ENCODE assay signal across 11 mouse cellular contexts in the genomic region with DNA sequence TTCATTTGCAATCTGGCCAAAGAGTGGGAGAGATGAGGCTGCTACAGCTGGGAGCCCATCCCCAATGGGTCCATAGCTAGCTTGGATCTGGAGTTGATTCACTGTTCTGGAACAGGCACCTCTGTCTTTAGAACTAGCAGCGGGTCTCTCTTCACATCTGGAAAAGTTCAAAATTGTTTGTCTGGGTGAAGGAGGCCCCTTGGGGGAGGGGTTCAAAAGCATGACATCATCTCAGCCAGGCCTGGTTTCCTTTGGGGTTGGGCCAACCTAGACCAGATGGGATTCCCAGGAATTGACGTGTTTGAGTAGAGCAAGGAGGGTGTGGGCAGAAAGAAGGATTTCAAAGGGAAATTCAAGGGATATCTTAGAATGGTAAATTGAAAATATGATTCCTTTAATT. TPM values are rescaled to one million over a fixed set of nuclear protein-coding genes. Genes with fewer than 3 reads are reported as not detected.
DNase-seq lines count a peak whose midpoint lies in the region; ATAC-seq lines count a peak whose summit lies in the region.
"Had no signal": no experiment of that assay in that cellular context is flagged by ENCODE, and none has a peak within 500 bp of the region (broad histone marks: within the 10 kb centered on the region; RNA-seq: fewer than 3 reads in every experiment).

No protein-coding gene starts in this region.

- WGBS in heart, embryonic 14.5 days = 31% methylated on average over 2 of the region's 2 CpGs

- H3K27me3 ChIP-seq in heart, embryonic 14.5 days (ENCODE audit: control insufficient read depth, insufficient read depth, low read length) = no peaks in the 10 kb centered on the region
- H3K27me3 ChIP-seq: embryonic facial prominence, embryonic 13.5 days had no signal

- peak; percentile 10 to 21 for DNase-seq in adrenal gland, postnatal 36 days
- no peak for DNase-seq in adrenal gland, adult (ENCODE audit: inconsistent age in 2 of 2, low spot score in 1 of 2)
- DNase-seq in ovary, postnatal 14 days (ENCODE audit: low spot score) = peak; percentile 26
- DNase-seq in ovary, postnatal 10 days (ENCODE audit: low spot score) = no peak
- peak; percentile 37 for DNase-seq in mesoderm, embryonic 11.5 days (ENCODE audit: low read depth, low spot score)
- DNase-seq in ovary, postnatal 36 days (ENCODE audit: low spot score) = no peak
- no peak for DNase-seq in B cell, adult 2 months
- DNase-seq: thymus, postnatal 25 days had no signal

- ATAC-seq in heart, embryonic 14.5 days (ENCODE audit: insufficient number of reproducible peaks, insufficient read depth, low FRiP score, low read depth) = no peak

- H3K4me1 ChIP-seq in heart, embryonic 14.5 days (ENCODE audit: control insufficient read depth in 2 of 2, insufficient read depth in 2 of 2, low read length in 2 of 2) = peaks cover 2 to 15% of the 10 kb centered on the region in 2 experiments; a peak in 3 of 4 replicates
- H3K4me1 ChIP-seq: hindbrain, embryonic 10.5 days had no signal

- H3K36me3 ChIP-seq in heart, embryonic 14.5 days (ENCODE audit: control insufficient read depth, insufficient read depth, low read length) = 0 out of 2 replicates have a peak, but pooled peaks cover 6% of the 10 kb centered on the region
- H3K36me3 ChIP-seq: embryonic facial prominence, embryonic 13.5 days; hindbrain, embryonic 10.5 days had no signal

- H3K9ac ChIP-seq in heart, embryonic 14.5 days (ENCODE audit: low read length) = no peak overlapping the region
- H3K9ac ChIP-seq: embryonic facial prominence, embryonic 13.5 days had no signal

- H3K4me2 ChIP-seq in heart, embryonic 14.5 days (ENCODE audit: low read length) = no peak overlapping the region
- H3K4me2 ChIP-seq: embryonic facial prominence, embryonic 13.5 days had no signal

- H3K4me3 ChIP-seq in heart, embryonic 14.5 days (ENCODE audit: control insufficient read depth in 1 of 2, insufficient read depth in 1 of 2, low read depth in 1 of 2, low read length in 2 of 2) = no peak overlapping the region
- H3K4me3 ChIP-seq: embryonic facial prominence, embryonic 13.5 days; hindbrain, embryonic 10.5 days had no signal

- peak overlapping the region; percentile 2 to 57; a peak in 2 of 4 replicates for H3K27ac ChIP-seq in heart, embryonic 14.5 days (replicated peaks in 1 of 2; ENCODE audit: control insufficient read depth in 1 of 2, insufficient read depth in 1 of 2, low read depth in 2 of 2, low read length in 2 of 2)
- H3K27ac ChIP-seq: embryonic facial prominence, embryonic 13.5 days; hindbrain, embryonic 10.5 days had no signal

- H3K9me3 ChIP-seq in heart, embryonic 14.5 days (ENCODE audit: control insufficient read depth, low read length) = no peaks in the 10 kb centered on the region
- H3K9me3 ChIP-seq: embryonic facial prominence, embryonic 13.5 days; hindbrain, embryonic 10.5 days had no signal

RNA-seq across cellular contexts. Expression of a gene that starts 6.8 kb away (rescaled TPM):
- total RNA-seq in adrenal gland, postnatal 36 days (2021) = 10 to 100 TPM; 45.0 to 62.8 TPM
- 103 and 106 TPM in 2 replicates for polyA plus RNA-seq in heart, embryonic 14.5 days (2014; fragmentation: Nextera tagmentation; extraction: Ambion mirVana)

Comparison
In these comparisons a context has a peak if more than half of its experiments do, and no peak if none do; other contexts are left out.
1. DNase-seq: peak in adrenal gland, postnatal 36 days (2 of 2), ovary, postnatal 14 days (single experiment) and mesoderm, embryonic 11.5 days (single experiment); none in adrenal gland, adult (0 of 2), ovary, postnatal 10 days (single experiment), ovary, postnatal 36 days (single experiment) and B cell, adult 2 months (0 of 2).